Mouse (Mus musculus) MEL (cell line): ENCODE measurements around the gene Artn. TPM values are rescaled to one million over a fixed set of nuclear protein-coding genes. Genes with fewer than 3 reads are reported as not detected.

Source experiments
- DNase-seq: peaks from one replicate; pipeline ENCODE4 v3.0.0; 2011; ENCODE audit warnings: low read depth, low spot score
- H3K27ac ChIP-seq: 2 replicates; pipeline ENCODE4 v1.5.1; 2012; ENCODE audit warnings: low read depth, mild to moderate bottlenecking, control low read depth, low read length, moderate library complexity; ENCODE audit not compliant: control insufficient read depth
- H3K27me3 ChIP-seq, 2 experiments: fragments of 150-350 bp in 1 of 2; sonication (generic) in 1 of 2; 2 replicates each; pipeline ENCODE4 v1.6.1; 2012; ENCODE audit warnings: low read length in 2 of 2, mild to moderate bottlenecking in 2 of 2, improper control_type of control experiment in 1 of 2, moderate library complexity in 1 of 2; ENCODE audit not compliant: insufficient read depth in 2 of 2, control insufficient read depth in 1 of 2
- H3K36me3 ChIP-seq, 2 experiments: 2 replicates each; pipeline ENCODE4 v1.6.1; 2012 to 2014; ENCODE audit warnings: low read length in 2 of 2, improper control_type of control experiment in 1 of 2, inconsistent platforms in 1 of 2, mild to moderate bottlenecking in 1 of 2; ENCODE audit not compliant: insufficient read depth in 2 of 2, control insufficient read depth in 1 of 2
- H3K4me1 ChIP-seq, 2 experiments: fragments of 150-350 bp in 1 of 2; sonication (generic) in 1 of 2; 2 replicates each; pipeline ENCODE4 v1.6.1; 2012; ENCODE audit warnings: low read length in 2 of 2, improper control_type of control experiment in 1 of 2, mild to moderate bottlenecking in 1 of 2; ENCODE audit not compliant: insufficient read depth in 2 of 2, control insufficient read depth in 1 of 2
- H3K4me3 ChIP-seq, 2 experiments: fragments of 150-350 bp in 1 of 2; sonication (generic) in 1 of 2; 2 replicates each; pipeline ENCODE4 v1.5.1; 2012; ENCODE audit warnings: low read depth in 2 of 2, low read length in 2 of 2, mild to moderate bottlenecking in 2 of 2, moderate library complexity in 2 of 2, control low read depth in 1 of 2, improper control_type of control experiment in 1 of 2; ENCODE audit not compliant: control insufficient read depth in 1 of 2, insufficient read depth in 1 of 2
- H3K79me2 ChIP-seq: 2 replicates; pipeline ENCODE4 v1.6.1; 2012; ENCODE audit warnings: mild to moderate bottlenecking, low read length, moderate library complexity; ENCODE audit not compliant: control insufficient read depth, poor library complexity, insufficient read depth
- H3K9ac ChIP-seq: 2 replicates; pipeline ENCODE4 v1.6.1; 2012; ENCODE audit warnings: low read depth, mild to moderate bottlenecking, control low read depth, low read length, moderate library complexity; ENCODE audit not compliant: control insufficient read depth, poor library complexity, severe bottlenecking
- H3K9me3 ChIP-seq: fragments of 150-350 bp; sonication (generic); replicated peaks from 2 replicates; pipeline ENCODE4 v1.6.1; 2012; ENCODE audit warnings: mild to moderate bottlenecking, low read length, improper control_type of control experiment, moderate library complexity; ENCODE audit not compliant: insufficient read depth
- CHD1 ChIP-seq: IDR thresholded peaks from 2 replicates; pipeline ENCODE4 v1.6.1; 2012; ENCODE audit warnings: low read depth, mild to moderate bottlenecking, inconsistent platforms, low read length, improper control_type of control experiment
- CHD2 ChIP-seq: IDR thresholded peaks from 2 replicates; pipeline ENCODE4 v1.6.1; 2011; ENCODE audit warnings: low read length, improper control_type of control experiment
- CTCF ChIP-seq, 3 experiments: IDR thresholded peaks in 2 of 3; conservative IDR thresholded peaks in 1 of 3; 2 replicates each; pipeline ENCODE4 v1.5.1; 2011 to 2012; ENCODE audit warnings: low read length in 3 of 3, low read depth in 2 of 3, mild to moderate bottlenecking in 2 of 3, improper control_type of control experiment in 1 of 3, inconsistent platforms in 1 of 3, mixed read lengths in 1 of 3, moderate library complexity in 1 of 3; ENCODE audit not compliant: control insufficient read depth in 1 of 3, insufficient read depth in 1 of 3, poor library complexity in 1 of 3, severe bottlenecking in 1 of 3
- E2F4 ChIP-seq: IDR thresholded peaks from 2 replicates; pipeline ENCODE4 v1.6.1; 2011; ENCODE audit warnings: low read depth, low read length, improper control_type of control experiment, borderline replicate concordance
- ELF1 ChIP-seq: IDR thresholded peaks from 2 replicates; pipeline ENCODE4 v1.6.1; 2014; ENCODE audit warnings: low read depth, mild to moderate bottlenecking, inconsistent platforms, low read length, improper control_type of control experiment, moderate library complexity
- EP300 ChIP-seq, 2 experiments: IDR thresholded peaks; 2 replicates each; pipeline ENCODE4 v1.6.1; 2011; ENCODE audit warnings: improper control_type of control experiment in 2 of 2, low read length in 2 of 2, low read depth in 1 of 2, mild to moderate bottlenecking in 1 of 2
- ETS1 ChIP-seq: IDR thresholded peaks from 2 replicates; pipeline ENCODE4 v1.6.1; 2012; ENCODE audit warnings: low read depth, mild to moderate bottlenecking, inconsistent platforms, low read length, improper control_type of control experiment, moderate library complexity
- GABPA ChIP-seq: IDR thresholded peaks from 2 replicates; pipeline ENCODE4 v1.6.1; 2012; ENCODE audit warnings: low read depth, mild to moderate bottlenecking, inconsistent platforms, low read length, improper control_type of control experiment, moderate library complexity
- GATA1 ChIP-seq: IDR thresholded peaks from 2 replicates; pipeline ENCODE4 v1.6.1; 2011; ENCODE audit warnings: low read depth, low read length, improper control_type of control experiment
- JUND ChIP-seq: IDR thresholded peaks from 2 replicates; pipeline ENCODE4 v1.6.1; 2011; ENCODE audit warnings: low read depth, mild to moderate bottlenecking, improper control_type of control experiment, low read length
- KAT2A ChIP-seq: conservative IDR thresholded peaks from 2 replicates; pipeline ENCODE4 v1.6.1; 2012; ENCODE audit warnings: low read depth, low read length, improper control_type of control experiment, inconsistent platforms
- MAFK ChIP-seq: IDR thresholded peaks from 2 replicates; pipeline ENCODE4 v1.6.1; 2011; ENCODE audit warnings: low read depth, mild to moderate bottlenecking, low read length, improper control_type of control experiment, borderline replicate concordance
- MAX ChIP-seq: IDR thresholded peaks from 2 replicates; pipeline ENCODE4 v1.6.1; 2011; ENCODE audit warnings: low read length, improper control_type of control experiment
- MAZ ChIP-seq: IDR thresholded peaks from 2 replicates; pipeline ENCODE4 v1.6.1; 2012; ENCODE audit warnings: low read depth, mild to moderate bottlenecking, inconsistent platforms, low read length, improper control_type of control experiment
- MEF2A ChIP-seq: IDR thresholded peaks from 2 replicates; pipeline ENCODE4 v1.6.1; 2014; ENCODE audit warnings: low read depth, mild to moderate bottlenecking, inconsistent platforms, low read length, improper control_type of control experiment; ENCODE audit not compliant: poor library complexity, insufficient replicate concordance, severe bottlenecking; ENCODE audit errors: extremely low read depth
- MXI1 ChIP-seq: IDR thresholded peaks from 2 replicates; pipeline ENCODE4 v1.6.1; 2011; ENCODE audit warnings: mild to moderate bottlenecking, low read depth, low read length, improper control_type of control experiment
- MYB ChIP-seq: IDR thresholded peaks from 2 replicates; pipeline ENCODE4 v1.6.1; 2011; ENCODE audit warnings: mild to moderate bottlenecking, low read depth, low read length, improper control_type of control experiment
- MYC ChIP-seq: IDR thresholded peaks from 2 replicates; pipeline ENCODE4 v1.6.1; 2011; ENCODE audit warnings: low read depth, mild to moderate bottlenecking, low read length, improper control_type of control experiment, moderate library complexity
- NELFE ChIP-seq: IDR thresholded peaks from 2 replicates; pipeline ENCODE4 v1.6.1; 2011; ENCODE audit warnings: low read depth, low read length, improper control_type of control experiment
- NRF1 ChIP-seq: IDR thresholded peaks from 2 replicates; pipeline ENCODE4 v1.6.1; 2014; ENCODE audit warnings: low read depth, mild to moderate bottlenecking, inconsistent platforms, low read length, improper control_type of control experiment, moderate library complexity; ENCODE audit not compliant: poor library complexity, insufficient read depth, severe bottlenecking
- POLR2A ChIP-seq, 2 experiments: IDR thresholded peaks; 2 replicates each; pipeline ENCODE4 v1.6.1; 2011 to 2012; ENCODE audit warnings: low read length in 2 of 2, mild to moderate bottlenecking in 2 of 2, control low read depth in 1 of 2, improper control_type of control experiment in 1 of 2, low read depth in 1 of 2, moderate library complexity in 1 of 2; ENCODE audit not compliant: control insufficient read depth in 1 of 2, insufficient read depth in 1 of 2, poor library complexity in 1 of 2
- POLR2AphosphoS2 ChIP-seq: IDR thresholded peaks from 2 replicates; pipeline ENCODE4 v1.6.1; 2011; ENCODE audit warnings: low read length, improper control_type of control experiment
- POLR2AphosphoS5 ChIP-seq: IDR thresholded peaks from 2 replicates; pipeline ENCODE4 v1.6.1; 2012; ENCODE audit warnings: low read depth, borderline replicate concordance, mild to moderate bottlenecking, inconsistent platforms, low read length, moderate library complexity, mixed read lengths
- RAD21 ChIP-seq: IDR thresholded peaks from 2 replicates; pipeline ENCODE4 v1.6.1; 2011; ENCODE audit warnings: mild to moderate bottlenecking, low read depth, low read length, improper control_type of control experiment
- RCOR1 ChIP-seq: IDR thresholded peaks from 2 replicates; pipeline ENCODE4 v1.6.1; 2012; ENCODE audit warnings: low read depth, mild to moderate bottlenecking, inconsistent platforms, low read length, improper control_type of control experiment
- SIN3A ChIP-seq: IDR thresholded peaks from 2 replicates; pipeline ENCODE4 v1.6.1; 2012; ENCODE audit warnings: low read length, improper control_type of control experiment, inconsistent platforms
- TAL1 ChIP-seq: IDR thresholded peaks from 2 replicates; pipeline ENCODE4 v1.6.1; 2012; ENCODE audit warnings: mild to moderate bottlenecking, inconsistent platforms, low read length, moderate library complexity, mixed read lengths
- TBP ChIP-seq: IDR thresholded peaks from 2 replicates; pipeline ENCODE4 v1.8.0; 2011; ENCODE audit warnings: low read depth, low read length, improper control_type of control experiment
- USF1 ChIP-seq: IDR thresholded peaks from 2 replicates; pipeline ENCODE4 v1.6.1; 2014; ENCODE audit warnings: low read depth, mild to moderate bottlenecking, inconsistent platforms, low read length, improper control_type of control experiment, moderate library complexity
- USF2 ChIP-seq, 2 experiments: IDR thresholded peaks; 2 replicates each; pipeline ENCODE4 v1.6.1; 2011 to 2012; ENCODE audit warnings: improper control_type of control experiment in 2 of 2, low read length in 2 of 2, borderline replicate concordance in 1 of 2, inconsistent platforms in 1 of 2, low read depth in 1 of 2, mild to moderate bottlenecking in 1 of 2; ENCODE audit not compliant: insufficient read depth in 1 of 2
- ZKSCAN1 ChIP-seq: IDR thresholded peaks from 2 replicates; pipeline ENCODE4 v1.6.1; 2012; ENCODE audit warnings: low read depth, mild to moderate bottlenecking, inconsistent platforms, low read length, improper control_type of control experiment, moderate library complexity
- ZMIZ1 ChIP-seq: IDR thresholded peaks from 2 replicates; pipeline ENCODE4 v1.6.1; 2012; ENCODE audit warnings: low read depth, mild to moderate bottlenecking, inconsistent platforms, low read length, improper control_type of control experiment, moderate library complexity
- polyA plus RNA-seq, 2 experiments: library from polyadenylated mRNA; stranded (reverse) in 1 of 2; unstranded in 1 of 2; fragments of >175 nt in 1 of 2; fragments of >200 nt in 1 of 2; gene quantifications; 2 replicates each; pipeline versions ENCODE4 v1.2.1 to v1.2.4; 2012; ENCODE audit warnings: low replicate concordance in 2 of 2, low read depth in 1 of 2; ENCODE audit not compliant: insufficient read length in 2 of 2, insufficient read depth in 1 of 2, missing spikeins in 1 of 2
- total RNA-seq: library from RNA; depleted of rRNA; stranded (reverse); fragments of 300-350 nt; gene quantifications from 2 replicates; pipeline ENCODE4 v1.2.3, GENCODE M21; 2012

The Artn gene
- total and polyA plus RNA-seq, 3 experiments: 0.08 to 0.21 TPM; not detected in 1

- TF ChIP-seq POLR2AphosphoS2: no peak
- TF ChIP-seq GABPA: no peak
- TF ChIP-seq USF2 (IDR thresholded peaks at IDR 0.05; ENCODE audit: borderline replicate concordance in 1 of 2, insufficient read depth in 1 of 2, low read depth in 1 of 2, low read length in 2 of 2): no peak
- no peak for TF ChIP-seq CHD2
- TF ChIP-seq MAX: no peak
- TF ChIP-seq JUND: no peak
These were observed 14.0 kb downstream of the Artn start (continued) for GRCm38 (mm10) chr4:117915489-117916105.

GRCm38 (mm10) chr4:117914591-117915442, 14.7 kb downstream of the Artn start, which contains the start of gene Ipo13:
TSS of gene Ipo13 (minus strand) at chr4:117914999.
- peaks cover 0 to 34% of the 10 kb centered on the region in 2 experiments; a peak in 2 of 4 replicates for H3K36me3 ChIP-seq
- peak within 1 kb of the TSS; percentile 75 for H3K9ac ChIP-seq
- H3K4me1 ChIP-seq: peaks cover 13 to 33% of the 10 kb centered on the region in 2 experiments
- H3K9me3 ChIP-seq: no peaks in the 10 kb centered on the region
- peak within 1 kb of the TSS; percentile 90 to 96 for H3K4me3 ChIP-seq
- H3K79me2 ChIP-seq: peaks cover 39% of the 10 kb centered on the region
- peak within 1 kb of the TSS; percentile 80 for H3K27ac ChIP-seq
- DNase-seq: peak; percentile 97
- no peaks in the 10 kb centered on the region for H3K27me3 ChIP-seq
- TF ChIP-seq ZKSCAN1: no peak
- no peak for TF ChIP-seq USF2 (IDR thresholded peaks at IDR 0.05; ENCODE audit: borderline replicate concordance in 1 of 2, insufficient read depth in 1 of 2, low read depth in 1 of 2, low read length in 2 of 2)
- TF ChIP-seq CHD1: no peak; the same call in 1 of the 2 replicates
- TF ChIP-seq CTCF (IDR thresholded peaks at IDR 0.05 in 2 of 3, conservative IDR thresholded peaks at IDR 0.05 in 1 of 3; ENCODE audit: control insufficient read depth in 1 of 3, insufficient read depth in 1 of 3, low read depth in 2 of 3, low read length in 3 of 3, poor library complexity in 1 of 3, severe bottlenecking in 1 of 3): peak in 1 of 3 experiments; percentile 8; a peak in 1 of 6 replicates
- no peak for TF ChIP-seq MAFK
- TF ChIP-seq SIN3A: peak; percentile 97; the same call in 1 of the 2 replicates
- TF ChIP-seq E2F4: no peak
- TF ChIP-seq MAX: peak; percentile 99
- TF ChIP-seq GATA1: no peak
- peak; percentile 99 for TF ChIP-seq MYC
- no peak for TF ChIP-seq RAD21
- peak; percentile 81 for TF ChIP-seq MAZ
- TF ChIP-seq POLR2A (IDR thresholded peaks at IDR 0.05; ENCODE audit: control insufficient read depth in 1 of 2, insufficient read depth in 1 of 2, low read depth in 1 of 2, low read length in 2 of 2, poor library complexity in 1 of 2): peak; percentile 26 to 79; a peak in 3 of 4 replicates
- peak; percentile 86 for TF ChIP-seq POLR2AphosphoS2
- no peak for TF ChIP-seq RCOR1
- no peak for TF ChIP-seq MYB
- TF ChIP-seq EP300 (IDR thresholded peaks at IDR 0.05; ENCODE audit: low read depth in 1 of 2, low read length in 2 of 2): no peak; a peak in 1 of 4 replicates
- TF ChIP-seq POLR2AphosphoS5: no peak
- peak; percentile 48 for TF ChIP-seq TBP
- TF ChIP-seq MXI1: peak; percentile 99
- no peak for TF ChIP-seq MEF2A
- TF ChIP-seq USF1: peak; percentile 85
- TF ChIP-seq ELF1: peak; percentile 83
- no peak for TF ChIP-seq TAL1
- 0 out of 2 replicates have a peak, but pooled peaks have one; percentile 31 for TF ChIP-seq ETS1
- peak; percentile 91 for TF ChIP-seq KAT2A
- peak; percentile 76 for TF ChIP-seq ZMIZ1
- no peak for TF ChIP-seq JUND
- TF ChIP-seq NELFE: peak; percentile 69
- TF ChIP-seq NRF1: no peak
- no peak for TF ChIP-seq CHD2
